Mouse (Mus musculus) left cerebral cortex, adult 6 months (tissue): ENCODE measurements around the gene Dop1b. TPM values are rescaled to one million over a fixed set of nuclear protein-coding genes. Genes with fewer than 3 reads are reported as not detected.

Source experiments
- long read RNA-seq, 2 experiments: library from polyadenylated mRNA; unstranded; transcript quantifications; one replicate each; pipeline ENCODE4 v2.0.0; 2019 to 2020
- polyA plus RNA-seq: library from polyadenylated mRNA; unstranded; fragments of <200 nt; fragmentation: Nextera tagmentation; gene quantifications from 2 replicates; pipeline ENCODE4 v1.2.3, GENCODE M21; 2021

Dop1b gene
- polyA plus RNA-seq, result 25.3 and 26.1 TPM in 2 replicates
- long read RNA-seq, experiment 1, full-length matches to known transcripts, result 1 of 33 reads
- long read RNA-seq, experiment 1, partial matches to known transcripts, result 20 of 33 reads
- long read RNA-seq, experiment 1, other reads (novel, unspliced or antisense), result 12 of 33 reads
- long read RNA-seq, experiment 2, partial matches to known transcripts, result 14 of 16 reads
- long read RNA-seq, experiment 2, other reads (novel, unspliced or antisense), result 1 of 16 reads

DNA sequence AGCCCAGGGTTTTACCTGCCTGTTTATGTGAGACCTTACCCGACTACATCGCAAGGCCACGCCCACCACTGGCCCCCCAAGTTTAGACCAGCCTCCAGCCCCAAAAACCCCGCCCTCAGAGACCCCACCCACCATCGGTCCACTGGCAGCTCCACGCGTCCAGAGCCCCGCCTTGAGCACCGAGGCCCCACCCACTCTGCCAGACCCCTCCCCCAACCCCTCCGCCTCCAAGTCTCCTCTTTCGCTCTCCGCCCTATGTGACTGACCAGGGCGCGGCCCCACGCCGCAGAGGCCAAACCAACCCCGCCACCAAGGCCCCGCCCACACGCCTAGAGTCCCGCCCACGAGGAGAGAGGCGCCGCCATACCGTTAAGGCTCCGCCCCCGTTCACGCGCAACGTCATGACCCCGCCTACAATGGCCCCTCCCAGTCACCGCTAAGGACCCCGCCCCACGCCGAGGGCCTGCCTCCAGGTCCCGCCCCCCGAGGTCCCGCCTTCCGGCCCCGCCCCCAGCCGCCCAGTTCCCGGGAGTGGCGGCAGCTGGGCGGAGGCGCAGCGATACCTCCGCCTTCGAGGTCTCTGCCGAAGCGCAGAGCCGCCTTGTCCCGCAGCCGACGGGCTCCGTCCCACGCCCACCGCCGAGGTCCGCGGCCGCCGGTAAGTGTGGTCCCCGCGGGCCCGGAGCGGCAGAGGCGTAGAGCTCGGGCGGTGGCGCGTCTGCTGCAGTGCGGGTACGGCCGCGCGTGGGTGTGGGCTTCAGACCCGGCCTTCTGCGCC is at the start of gene Dop1b:
Gene Dop1b (plus strand): TSS at position 494 of the 778 bp plus-strand sequence.

DNA sequence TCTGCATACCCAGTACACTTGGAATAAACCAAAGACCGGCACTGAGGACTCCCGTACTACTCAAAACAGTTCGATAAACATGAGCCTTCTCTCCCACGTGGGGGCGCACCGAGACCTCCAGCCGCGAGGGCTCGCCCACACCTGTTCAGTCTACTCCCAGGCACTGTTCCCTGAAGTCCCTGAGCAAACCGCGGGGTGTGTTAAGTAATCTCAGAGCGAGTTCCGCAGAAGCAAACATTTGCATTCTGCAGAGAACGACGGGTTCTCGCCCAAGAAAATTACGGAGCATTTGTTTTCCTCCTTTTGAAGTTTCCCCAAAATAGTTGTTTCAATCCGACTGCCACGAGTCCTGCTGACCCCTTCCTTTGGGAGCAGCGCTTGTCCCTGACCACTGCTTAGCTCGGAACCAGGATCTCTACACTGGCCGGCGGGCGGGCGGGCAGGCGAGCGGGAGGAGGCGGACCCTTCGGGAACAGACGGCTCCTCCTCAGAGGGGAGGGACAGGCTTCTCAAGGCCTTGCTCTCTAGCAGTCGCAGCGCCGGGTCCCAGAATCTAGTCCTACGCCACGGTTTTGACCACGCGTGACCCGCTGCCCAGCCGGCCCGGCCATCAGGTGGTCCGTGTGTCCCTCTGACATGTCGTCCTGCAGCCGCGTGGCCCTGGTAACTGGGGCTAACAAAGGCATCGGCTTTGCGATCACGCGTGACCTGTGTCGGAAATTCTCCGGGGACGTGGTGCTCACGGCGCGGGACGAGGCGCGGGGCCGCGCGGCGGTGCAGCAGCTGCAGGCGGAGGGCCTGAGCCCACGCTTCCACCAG is 28.8 kb upstream of the Dop1b start, which contains the start of gene Cbr3:
Gene Cbr3 (plus strand): TSS at position 527 of the 819 bp plus-strand sequence.

DNA sequence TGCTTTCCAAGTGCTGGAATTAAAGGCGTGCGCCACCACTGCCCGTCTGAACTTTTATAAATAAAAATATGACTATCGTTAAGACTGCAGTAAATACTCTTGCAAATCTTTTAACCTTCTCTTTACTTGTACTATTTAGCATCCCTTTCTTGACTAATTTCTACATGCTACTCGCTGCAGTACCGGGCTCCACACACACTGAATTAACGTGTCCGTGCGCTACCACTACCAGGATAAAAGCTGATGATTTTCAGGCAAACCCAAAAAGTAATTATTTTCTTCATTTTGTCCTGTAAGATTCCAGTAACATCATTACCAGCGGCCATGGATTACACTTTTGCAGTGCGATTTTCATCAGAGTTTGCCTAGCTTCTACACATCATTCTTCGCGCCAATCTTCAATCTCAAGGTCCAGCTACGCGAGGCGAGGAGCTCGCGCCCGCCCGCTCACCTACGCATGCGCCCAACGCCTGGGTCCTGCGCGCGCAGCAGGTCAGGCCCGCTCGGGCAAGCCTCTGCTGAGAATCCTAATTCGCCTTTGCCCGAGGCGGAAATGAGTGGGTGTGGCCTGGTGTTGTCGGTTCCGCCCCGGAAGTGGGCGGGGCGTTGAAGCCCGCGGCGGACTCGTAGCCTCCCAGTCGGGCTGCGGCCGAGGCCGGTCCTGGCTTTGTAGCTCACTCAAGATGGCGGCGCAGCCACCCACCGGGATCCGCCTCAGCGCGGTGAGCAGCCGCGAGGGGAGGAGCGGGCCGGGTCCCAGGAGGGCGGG is 120.1 kb downstream of the Dop1b start, which contains the start of gene Morc3:
Gene Morc3 (plus strand): TSS at position 495 of the 769 bp plus-strand sequence.

Other genes starting within 250 kb of the Dop1b start
- gene Setd4, start 107.8 kb upstream of the Dop1b start, polyA plus RNA-seq, result 3.0 and 3.1 TPM in 2 replicates
- gene Cbr1, start 106.1 kb upstream of the Dop1b start, polyA plus RNA-seq, result 96.0 and 120 TPM in 2 replicates
- gene Gm5678, start 83.8 kb upstream of the Dop1b start, polyA plus RNA-seq, result 0.49 and 1.2 TPM in 2 replicates
- gene Cbr3, start 28.7 kb upstream of the Dop1b start, polyA plus RNA-seq, result 17.9 and 23.6 TPM in 2 replicates
- gene Morc3, start 120.2 kb downstream of the Dop1b start, polyA plus RNA-seq, result 6.6 and 19.1 TPM in 2 replicates
- 0.65 and 0.97 TPM in 2 replicates for gene Chaf1b, start 172.0 kb downstream of the Dop1b start, polyA plus RNA-seq